Mouse (Mus musculus): ENCODE measurements around the gene Pard3.

Gene Pard3

GRCm38 (mm10) chr8:127480003-127480402 lies 416.3 kb downstream of the Pard3 start:
- DNase-seq (ENCODE audit: extremely low read depth, low read depth, low spot score) = peak; percentile 30

GRCm38 (mm10) chr8:127485618-127486017 lies 421.9 kb downstream of the Pard3 start:
- no peak for DNase-seq (ENCODE audit: extremely low read depth, low read depth, low spot score)

GRCm38 (mm10) chr8:127491963-127492362 lies 428.3 kb downstream of the Pard3 start:
- no peak for DNase-seq (ENCODE audit: extremely low read depth, low read depth, low spot score)

GRCm38 (mm10) chr8:127495226-127495780 lies 431.6 kb downstream of the Pard3 start:
- no peak for DNase-seq (ENCODE audit: extremely low read depth, low read depth, low spot score)

GRCm38 (mm10) chr8:127498997-127499719 lies 435.5 kb downstream of the Pard3 start:
- DNase-seq (ENCODE audit: extremely low read depth, low read depth, low spot score) = no peak

- DNase-seq (ENCODE audit: extremely low read depth, low read depth, low spot score) = no peak
These were observed 436.0 kb downstream of the Pard3 start for GRCm38 (mm10) chr8:127499720-127500114.

- no peak for DNase-seq (ENCODE audit: extremely low read depth, low read depth, low spot score)
These were observed 436.5 kb downstream of the Pard3 start for GRCm38 (mm10) chr8:127500206-127500605.

- no peak for DNase-seq (ENCODE audit: extremely low read depth, low read depth, low spot score)
These were observed 438.1 kb downstream of the Pard3 start for GRCm38 (mm10) chr8:127501756-127502155.

GRCm38 (mm10) chr8:127505286-127505685 lies 441.6 kb downstream of the Pard3 start:
- no peak for DNase-seq (ENCODE audit: extremely low read depth, low read depth, low spot score)

GRCm38 (mm10) chr8:127506336-127506735 lies 442.6 kb downstream of the Pard3 start:
- no peak for DNase-seq (ENCODE audit: extremely low read depth, low read depth, low spot score)

- no peak for DNase-seq (ENCODE audit: extremely low read depth, low read depth, low spot score)
These were observed 447.6 kb downstream of the Pard3 start for GRCm38 (mm10) chr8:127511341-127511740.

- no peak for DNase-seq (ENCODE audit: extremely low read depth, low read depth, low spot score)
These were observed 448.4 kb downstream of the Pard3 start for GRCm38 (mm10) chr8:127512001-127512573.

GRCm38 (mm10) chr8:127512580-127512979 lies 448.9 kb downstream of the Pard3 start:
- no peak for DNase-seq (ENCODE audit: extremely low read depth, low read depth, low spot score)

GRCm38 (mm10) chr8:127514810-127515735 lies 451.4 kb downstream of the Pard3 start:
- DNase-seq (ENCODE audit: extremely low read depth, low read depth, low spot score) = no peak

- no peak for DNase-seq (ENCODE audit: extremely low read depth, low read depth, low spot score)
These were observed 452.4 kb downstream of the Pard3 start for GRCm38 (mm10) chr8:127516043-127516442.

GRCm38 (mm10) chr8:127525673-127526072 lies 462.0 kb downstream of the Pard3 start:
- DNase-seq (ENCODE audit: extremely low read depth, low read depth, low spot score) = no peak

GRCm38 (mm10) chr8:127528315-127528714 lies 464.6 kb downstream of the Pard3 start:
- DNase-seq (ENCODE audit: extremely low read depth, low read depth, low spot score) = no peak

GRCm38 (mm10) chr8:127529746-127530145 lies 466.1 kb downstream of the Pard3 start:
- DNase-seq (ENCODE audit: extremely low read depth, low read depth, low spot score) = no peak

- peak; percentile 56 for DNase-seq (ENCODE audit: extremely low read depth, low read depth, low spot score)
These were observed 468.2 kb downstream of the Pard3 start for GRCm38 (mm10) chr8:127531866-127532265.

GRCm38 (mm10) chr8:127534789-127535188 lies 471.1 kb downstream of the Pard3 start:
- DNase-seq (ENCODE audit: extremely low read depth, low read depth, low spot score) = no peak

- no peak for DNase-seq (ENCODE audit: extremely low read depth, low read depth, low spot score)
These were observed 471.6 kb downstream of the Pard3 start for GRCm38 (mm10) chr8:127535192-127535845.
